Mouse (Mus musculus) macrophage (primary cell): Measurements from ENCODE around the gene Prkar2b. TPM values are rescaled to one million over a fixed set of nuclear protein-coding genes. Genes with fewer than 3 reads are reported as not detected.

ENCODE experiments used
- H3K27ac ChIP-seq: fragments of 350-480 bp; formaldehyde crosslinking; 2 replicates; pipeline ENCODE4 v1.9.0; 2021
- H3K36me3 ChIP-seq: fragments of 350-480 bp; formaldehyde crosslinking; 2 replicates; pipeline ENCODE4 v1.9.0; 2021; ENCODE audit errors: inconsistent target
- H3K4me3 ChIP-seq: fragments of 350-480 bp; formaldehyde crosslinking; 2 replicates; pipeline ENCODE4 v1.9.0; 2021; ENCODE audit errors: inconsistent target
- H3K79me2 ChIP-seq: fragments of 350-480 bp; formaldehyde crosslinking; 2 replicates; pipeline ENCODE4 v1.9.0; 2021; ENCODE audit errors: inconsistent target
- WGBS: methylation state at CpG from one replicate; pipeline ENCODE4 v1.1.7; 2026; ENCODE audit warnings: inconsistent platforms; ENCODE audit not compliant: missing documents; 5-methylcytosine and 5-hydroxymethylcytosine counted together
- polyA plus RNA-seq: library from polyadenylated mRNA; stranded (reverse); fragments of 250-400 nt; gene quantifications from 3 replicates; pipeline ENCODE4 v1.2.4, GENCODE M21; 2018; ENCODE audit warnings: inconsistent platforms

The Prkar2b gene
- polyA plus RNA-seq, 1 experiment from 2014 or later = 8.3 TPM

- Histone ChIP-seq H3K27ac (no peak overlapping the region), H3K36me3 (no peaks in the 10 kb centered on the region), H3K79me2 (no peaks in the 10 kb centered on the region), H3K4me3 (no peak overlapping the region)
- WGBS = 98% methylated on average over 6 of the region's 6 CpGs
Measured at GRCm38 (mm10) chr12:31983769-31984168, 77.3 kb downstream of the Prkar2b start.

- Histone ChIP-seq H3K4me3 (no peak overlapping the region), H3K79me2 (no peaks in the 10 kb centered on the region), H3K36me3 (no peaks in the 10 kb centered on the region), H3K27ac (no peak overlapping the region)
- 93% methylated on average over 7 of the region's 7 CpGs for WGBS
Measured at GRCm38 (mm10) chr12:31983238-31983637, 77.9 kb downstream of the Prkar2b start.

- H3K79me2 ChIP-seq = no peaks in the 10 kb centered on the region
- no peak overlapping the region for H3K27ac ChIP-seq
- H3K4me3 ChIP-seq = no peak overlapping the region
- 96% methylated on average over 12 of the region's 12 CpGs for WGBS
- no peaks in the 10 kb centered on the region for H3K36me3 ChIP-seq
Measured at GRCm38 (mm10) chr12:31977613-31978195, 83.4 kb downstream of the Prkar2b start.

- H3K36me3 ChIP-seq = no peaks in the 10 kb centered on the region
- H3K27ac ChIP-seq = no peak overlapping the region
- no peaks in the 10 kb centered on the region for H3K79me2 ChIP-seq
- no peak overlapping the region for H3K4me3 ChIP-seq
- 78% methylated on average over 7 of the region's 7 CpGs for WGBS
Measured at GRCm38 (mm10) chr12:31976544-31976943, 84.6 kb downstream of the Prkar2b start.

- no peak overlapping the region for H3K27ac ChIP-seq
- WGBS = 55% methylated on average over 13 of the region's 13 CpGs
- no peaks in the 10 kb centered on the region for H3K79me2 ChIP-seq
- H3K4me3 ChIP-seq = no peak overlapping the region
- H3K36me3 ChIP-seq = no peaks in the 10 kb centered on the region
Measured at GRCm38 (mm10) chr12:31973473-31974172, 87.5 kb downstream of the Prkar2b start.

GRCm38 (mm10) chr12:31971547-31971946 is 89.5 kb downstream of the Prkar2b start:
- WGBS = 91% methylated on average over 8 of the region's 8 CpGs
- no peaks in the 10 kb centered on the region for H3K79me2 ChIP-seq
- no peak overlapping the region for H3K27ac ChIP-seq
- no peaks in the 10 kb centered on the region for H3K36me3 ChIP-seq
- H3K4me3 ChIP-seq = no peak overlapping the region

- no peak overlapping the region for H3K4me3 ChIP-seq
- no peaks in the 10 kb centered on the region for H3K79me2 ChIP-seq
- no peaks in the 10 kb centered on the region for H3K36me3 ChIP-seq
- WGBS = 57% methylated on average over 1 of the region's 1 CpGs
- no peak overlapping the region for H3K27ac ChIP-seq
Measured at GRCm38 (mm10) chr12:31969111-31969510, 92.0 kb downstream of the Prkar2b start.

- 5% methylated on average over 2 of the region's 2 CpGs for WGBS
- Histone ChIP-seq H3K36me3 (no peaks in the 10 kb centered on the region), H3K27ac (no peak overlapping the region), H3K79me2 (no peaks in the 10 kb centered on the region), H3K4me3 (no peak overlapping the region)
Measured at GRCm38 (mm10) chr12:31967536-31967935, 93.6 kb downstream of the Prkar2b start.

- Histone ChIP-seq H3K4me3 (no peak overlapping the region), H3K27ac (no peak overlapping the region)
- 94% methylated on average over 4 of the region's 4 CpGs for WGBS
Measured at GRCm38 (mm10) chr12:31966405-31966804, 94.7 kb downstream of the Prkar2b start.

GRCm38 (mm10) chr12:31965517-31966212 is 95.4 kb downstream of the Prkar2b start:
- H3K36me3 ChIP-seq = no peaks in the 10 kb centered on the region
- H3K4me3 ChIP-seq = no peak overlapping the region
- no peak overlapping the region for H3K27ac ChIP-seq
- no peaks in the 10 kb centered on the region for H3K79me2 ChIP-seq
- 97% methylated on average over 11 of the region's 12 CpGs for WGBS

More at GRCm38 (mm10) chr12:31966405-31966804, 94.7 kb downstream of the Prkar2b start:
- no peaks in the 10 kb centered on the region for H3K36me3 ChIP-seq
- H3K79me2 ChIP-seq = no peaks in the 10 kb centered on the region

GRCm38 (mm10) chr12:31964074-31964473 is 97.0 kb downstream of the Prkar2b start:
- WGBS = 94% methylated on average over 6 of the region's 6 CpGs
- H3K27ac ChIP-seq = no peak overlapping the region
- H3K36me3 ChIP-seq = no peaks in the 10 kb centered on the region
- no peak overlapping the region for H3K4me3 ChIP-seq
- H3K79me2 ChIP-seq = no peaks in the 10 kb centered on the region

GRCm38 (mm10) chr12:31955843-31956242 is 105.3 kb downstream of the Prkar2b start:
- no peak overlapping the region for H3K27ac ChIP-seq
- no peaks in the 10 kb centered on the region for H3K36me3 ChIP-seq
- 98% methylated on average over 4 of the region's 4 CpGs for WGBS
- H3K79me2 ChIP-seq = no peaks in the 10 kb centered on the region
- H3K4me3 ChIP-seq = no peak overlapping the region

- H3K36me3 ChIP-seq = no peaks in the 10 kb centered on the region
- 19% methylated on average over 9 of the region's 9 CpGs for WGBS
- H3K4me3 ChIP-seq = peak overlapping the region; percentile 15; the same call in 1 of the 2 replicates
- H3K79me2 ChIP-seq = peaks cover 34% of the 10 kb centered on the region
- H3K27ac ChIP-seq = peak overlapping the region; percentile 66
Measured at GRCm38 (mm10) chr12:31950659-31951031, 110.5 kb downstream of the Prkar2b start.

- H3K27ac ChIP-seq = peak within 1 kb of the TSS; percentile 66
- WGBS = under 1% methylated on average over 35 of the region's 71 CpGs
Measured at GRCm38 (mm10) chr12:31949759-31950658, 111.1 kb downstream of the Prkar2b start, which contains the start of gene Hbp1. Gene Hbp1, minus strand, starts transcription at chr12:31950535.

More at GRCm38 (mm10) chr12:31949759-31950658, 111.1 kb downstream of the Prkar2b start, which contains the start of gene Hbp1:
- Histone ChIP-seq H3K4me3 (peak within 1 kb of the TSS; percentile 22; the same call in 1 of the 2 replicates), H3K36me3 (no peaks in the 10 kb centered on the region), H3K79me2 (peaks cover 41% of the 10 kb centered on the region)
